21 mouse cellular contexts compared by ENCODE assay signal in the genomic region with DNA sequence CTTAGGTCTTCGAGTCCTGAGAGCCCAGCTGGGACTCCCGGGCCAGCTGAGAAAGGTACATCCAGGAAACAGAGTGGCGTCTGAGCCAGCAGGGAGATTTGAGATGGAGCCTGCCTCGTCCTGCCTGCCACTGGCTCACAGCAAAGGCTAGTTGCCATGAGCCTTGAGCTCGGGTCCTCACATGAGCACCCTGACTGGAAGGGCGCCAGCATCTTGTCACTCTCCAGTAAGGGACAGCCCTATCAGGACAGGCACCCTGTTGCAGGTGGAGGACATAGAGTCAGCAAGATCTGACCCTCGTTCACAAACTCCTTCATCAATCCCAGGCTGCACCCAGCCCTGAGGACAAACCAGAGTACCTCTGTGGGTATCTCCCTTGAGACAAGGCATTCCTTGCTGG.
A peak's percentile ranks its signal among the peaks of the same experiment; 100 is the strongest.
DNase-seq lines count a peak whose midpoint lies in the region; ATAC-seq and TF ChIP-seq lines count a peak whose summit lies in the region.
"Had no signal": no experiment of that assay in that cellular context is flagged by ENCODE, and none has a peak within 500 bp of the region (broad histone marks: within the 10 kb centered on the region; RNA-seq: fewer than 3 reads in every experiment).

No protein-coding gene starts in this region.

- ATAC-seq in hindbrain, embryonic 15.5 days (ENCODE audit: low FRiP score, low read depth) = no peak
- no peak for ATAC-seq in megakaryocyte progenitor cell, adult 5-6 weeks (replicated peaks; ENCODE audit: poor library complexity)
- ATAC-seq: forebrain, embryonic 15.5 days had no signal

- H3K27ac ChIP-seq in gastrocnemius, adult 2 months = no peak overlapping the region
- H3K27ac ChIP-seq in hindbrain, embryonic 15.5 days (replicated peaks) = 0 out of 2 replicates have a peak overlapping the region, but pooled peaks have one; percentile 15
- no peak overlapping the region for H3K27ac ChIP-seq in hindbrain, embryonic 10.5 days
- H3K27ac ChIP-seq: embryonic facial prominence, embryonic 15.5 days; forebrain, embryonic 10.5 days; forebrain, embryonic 15.5 days; heart, adult 2 months; heart, embryonic 15.5 days had no signal

- peak; percentile 56 for DNase-seq in gastrocnemius, adult 2 months
- DNase-seq in gastrocnemius, postnatal 10 days = no peak
- no peak for DNase-seq in hindbrain, embryonic 10.5 days (ENCODE audit: low spot score)
- DNase-seq in testis, postnatal 10 days (ENCODE audit: low spot score) = peak; percentile 60
- no peak for DNase-seq in testis, postnatal 14 days (ENCODE audit: low spot score)
- DNase-seq: adrenal gland, adult 2 months; adrenal gland, postnatal 25 days; cerebellum, adult 9-10 months; embryo, embryonic 11 days; gastrocnemius, postnatal 14 days; heart, adult 2 months; heart, postnatal 14 days; kidney, adult 11 months had no signal

- no peaks in the 10 kb centered on the region for H3K27me3 ChIP-seq in hindbrain, embryonic 15.5 days
- H3K27me3 ChIP-seq in hindbrain, embryonic 10.5 days (ENCODE audit: insufficient read depth, poor library complexity, severe bottlenecking) = 0 out of 2 replicates have a peak, but pooled peaks cover 6% of the 10 kb centered on the region
- H3K27me3 ChIP-seq: embryonic facial prominence, embryonic 15.5 days; forebrain, embryonic 15.5 days; heart, embryonic 15.5 days had no signal

- intact Hi-C loops in gastrocnemius, adult 2 months (cut with DNase I) = no loop called here

- no peaks in the 10 kb centered on the region for H3K36me3 ChIP-seq in hindbrain, embryonic 15.5 days
- H3K36me3 ChIP-seq in hindbrain, embryonic 10.5 days = peaks cover 37% of the 10 kb centered on the region
- H3K36me3 ChIP-seq: forebrain, embryonic 15.5 days had no signal

- peaks cover 32% of the 10 kb centered on the region for H3K4me1 ChIP-seq in hindbrain, embryonic 15.5 days (replicated peaks)
- H3K4me1 ChIP-seq in hindbrain, embryonic 10.5 days (replicated peaks) = peaks cover 23% of the 10 kb centered on the region

- no peak overlapping the region for H3K9ac ChIP-seq in hindbrain, embryonic 15.5 days
- H3K9ac ChIP-seq: embryonic facial prominence, embryonic 15.5 days; forebrain, embryonic 15.5 days; heart, embryonic 15.5 days had no signal

- TF ChIP-seq CTCF in gastrocnemius, adult 2 months (IDR thresholded peaks at IDR 0.05) = no peak

- no peak overlapping the region for H3K4me2 ChIP-seq in hindbrain, embryonic 15.5 days
- H3K4me2 ChIP-seq: embryonic facial prominence, embryonic 15.5 days; forebrain, embryonic 15.5 days; heart, embryonic 11.5 days; heart, embryonic 15.5 days had no signal

- 92% methylated on average over 7 of the region's 7 CpGs for WGBS in hindbrain, embryonic 15.5 days
- 89% methylated on average over 7 of the region's 7 CpGs for WGBS in hindbrain, embryonic 10.5 days

- no peaks in the 10 kb centered on the region for H3K9me3 ChIP-seq in hindbrain, embryonic 15.5 days
- no peaks in the 10 kb centered on the region for H3K9me3 ChIP-seq in hindbrain, embryonic 10.5 days
- H3K9me3 ChIP-seq: embryonic facial prominence, embryonic 15.5 days; forebrain, embryonic 15.5 days; heart, embryonic 15.5 days had no signal

- no peak overlapping the region for H3K4me3 ChIP-seq in gastrocnemius, adult 2 months
- no peak overlapping the region for H3K4me3 ChIP-seq in hindbrain, embryonic 15.5 days
- no peak overlapping the region for H3K4me3 ChIP-seq in hindbrain, embryonic 10.5 days
- H3K4me3 ChIP-seq: embryonic facial prominence, embryonic 15.5 days; erythroblast, embryonic 14.5 days; forebrain, embryonic 10.5 days; forebrain, embryonic 15.5 days; heart, adult 2 months; heart, embryonic 15.5 days had no signal

Comparison
In these comparisons a context has a peak if more than half of its experiments do, and no peak if none do; other contexts are left out.
1. DNase-seq: peak in gastrocnemius, adult 2 months (single experiment) and testis, postnatal 10 days (single experiment); none in gastrocnemius, postnatal 10 days (single experiment), hindbrain, embryonic 10.5 days (single experiment) and testis, postnatal 14 days (single experiment).